Mouse (Mus musculus): Measurements from ENCODE around the gene Cpox. TPM values are rescaled to one million over a fixed set of nuclear protein-coding genes. Genes with fewer than 3 reads are reported as not detected.
"Not testable (repeated sequence)": the region's sequence is repeated elsewhere in the genome, so short reads cannot be mapped to it uniquely, and the experiment has no call there.

Gene Cpox
- polyA plus RNA-seq, 1 experiment from 2014 or later = 17.4 TPM

DNA sequence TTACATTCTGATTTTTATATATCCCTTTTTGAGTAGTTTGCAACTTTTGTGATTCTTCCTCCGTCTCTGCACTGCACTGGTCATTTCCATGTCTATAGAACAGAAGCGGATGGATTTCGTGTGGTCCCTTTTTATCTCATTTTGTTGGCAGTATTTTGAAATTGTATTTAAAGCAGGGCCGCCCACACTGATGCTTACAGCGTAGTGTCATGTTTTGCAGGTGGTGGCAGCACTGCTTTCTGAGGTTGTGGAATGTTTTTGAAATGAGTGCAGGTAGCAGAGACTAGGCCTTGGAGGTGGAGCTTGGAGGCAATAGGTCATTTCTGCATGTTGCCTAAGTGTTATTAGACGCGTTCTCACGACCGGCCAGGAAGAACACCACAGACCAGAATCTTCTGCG, 20.1 kb upstream of the Cpox start:
- ATAC-seq (ENCODE audit: low FRiP score, low read depth) = no peak
- Histone ChIP-seq H3K4me3 (no peak overlapping the region), H3K4me1 (replicated peaks) (no peaks in the 10 kb centered on the region), H3K36me3 (no peaks in the 10 kb centered on the region), H3K27ac (replicated peaks) (no peak overlapping the region), H3K9ac (no peak overlapping the region), H3K27me3 (no peaks in the 10 kb centered on the region), H3K9me3 (no peaks in the 10 kb centered on the region), H3K4me2 (no peak overlapping the region)
- whole genome bisulfite sequencing = 97% methylated on average over 10 of the region's 10 CpGs

- no peak overlapping the region for H3K27ac ChIP-seq (replicated peaks)
- H3K4me3 ChIP-seq = no peak overlapping the region
- H3K9me3 ChIP-seq = no peaks in the 10 kb centered on the region
- H3K4me1 ChIP-seq (replicated peaks) = no peaks in the 10 kb centered on the region
- H3K36me3 ChIP-seq = no peaks in the 10 kb centered on the region
- ATAC-seq (ENCODE audit: low FRiP score, low read depth) = no peak
- H3K27me3 ChIP-seq = no peaks in the 10 kb centered on the region
- no peak overlapping the region for H3K9ac ChIP-seq
- H3K4me2 ChIP-seq = no peak overlapping the region
Measured at GRCm38 (mm10) chr16:58655751-58656150, 14.3 kb upstream of the Cpox start.

GRCm38 (mm10) chr16:58656526-58656925, 13.6 kb upstream of the Cpox start:
- WGBS = 91% methylated on average over 4 of the region's 4 CpGs
- Histone ChIP-seq H3K9me3 (no peaks in the 10 kb centered on the region), H3K27me3 (no peaks in the 10 kb centered on the region), H3K4me1 (replicated peaks) (no peaks in the 10 kb centered on the region), H3K4me2 (no peak overlapping the region), H3K27ac (replicated peaks) (no peak overlapping the region), H3K4me3 (no peak overlapping the region), H3K9ac (no peak overlapping the region), H3K36me3 (no peaks in the 10 kb centered on the region)
- no peak for ATAC-seq (ENCODE audit: low FRiP score, low read depth)

DNA sequence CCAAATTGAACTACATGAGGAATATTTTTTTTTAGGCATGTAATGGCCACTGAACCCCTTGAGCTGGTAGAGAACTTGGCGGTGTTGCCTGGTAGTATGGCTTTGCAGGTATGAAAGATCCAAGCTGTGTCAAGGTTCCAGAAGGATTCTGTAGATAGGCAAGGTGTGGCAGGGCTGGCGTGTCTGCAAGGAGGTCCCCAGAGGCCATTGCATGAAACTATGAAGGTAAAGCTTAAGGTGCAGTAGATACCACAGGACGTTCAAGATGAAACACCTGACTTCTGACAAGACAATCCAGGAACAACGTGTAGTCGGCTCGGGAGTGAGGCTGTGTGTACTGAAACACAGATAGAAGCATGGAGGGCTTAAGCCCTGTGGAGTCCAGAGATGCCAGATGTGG, 11.4 kb upstream of the Cpox start:
- Histone ChIP-seq H3K4me3 (no peak overlapping the region), H3K4me2 (no peak overlapping the region), H3K4me1 (replicated peaks) (no peaks in the 10 kb centered on the region), H3K9me3 (no peaks in the 10 kb centered on the region), H3K27me3 (no peaks in the 10 kb centered on the region), H3K9ac (no peak overlapping the region), H3K27ac (replicated peaks) (no peak overlapping the region), H3K36me3 (no peaks in the 10 kb centered on the region)
- no peak for ATAC-seq (ENCODE audit: low FRiP score, low read depth)
- WGBS = 93% methylated on average over 6 of the region's 6 CpGs

DNA sequence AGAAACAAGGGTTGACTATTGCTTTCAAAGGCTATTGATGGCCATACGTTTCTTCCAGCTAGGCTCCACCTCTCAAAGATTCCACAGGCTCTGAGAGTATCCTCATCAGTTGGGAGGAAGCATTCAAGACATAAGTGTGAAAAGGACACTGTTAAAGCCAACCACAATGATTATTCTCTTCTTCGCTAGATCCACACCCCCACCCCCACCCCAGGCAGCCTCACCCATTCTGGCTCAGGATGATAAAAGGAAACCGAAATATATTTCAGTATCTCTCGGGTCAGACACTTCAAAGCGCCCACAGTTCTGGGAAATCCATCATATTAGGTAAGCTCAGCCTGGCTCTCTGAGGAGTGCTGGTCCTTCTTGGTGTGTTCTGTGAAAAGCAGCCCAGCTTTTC, 8.3 kb upstream of the Cpox start:
- Histone ChIP-seq H3K4me3 (no peak overlapping the region), H3K4me2 (no peak overlapping the region), H3K36me3 (no peaks in the 10 kb centered on the region), H3K9me3 (no peaks in the 10 kb centered on the region), H3K9ac (no peak overlapping the region), H3K27me3 (no peaks in the 10 kb centered on the region), H3K4me1 (replicated peaks) (no peaks in the 10 kb centered on the region), H3K27ac (replicated peaks) (no peak overlapping the region)
- no peak for ATAC-seq (ENCODE audit: low FRiP score, low read depth)
- WGBS = 78% methylated on average over 5 of the region's 5 CpGs

GRCm38 (mm10) chr16:58662287-58662791, 7.8 kb upstream of the Cpox start:
- Histone ChIP-seq H3K9me3 (no peaks in the 10 kb centered on the region), H3K36me3 (no peaks in the 10 kb centered on the region), H3K4me3 (no peak overlapping the region), H3K27me3 (no peaks in the 10 kb centered on the region), H3K4me1 (replicated peaks) (no peaks in the 10 kb centered on the region), H3K9ac (no peak overlapping the region), H3K27ac (replicated peaks) (no peak overlapping the region), H3K4me2 (no peak overlapping the region)
- no peak for ATAC-seq (ENCODE audit: low FRiP score, low read depth)

DNA sequence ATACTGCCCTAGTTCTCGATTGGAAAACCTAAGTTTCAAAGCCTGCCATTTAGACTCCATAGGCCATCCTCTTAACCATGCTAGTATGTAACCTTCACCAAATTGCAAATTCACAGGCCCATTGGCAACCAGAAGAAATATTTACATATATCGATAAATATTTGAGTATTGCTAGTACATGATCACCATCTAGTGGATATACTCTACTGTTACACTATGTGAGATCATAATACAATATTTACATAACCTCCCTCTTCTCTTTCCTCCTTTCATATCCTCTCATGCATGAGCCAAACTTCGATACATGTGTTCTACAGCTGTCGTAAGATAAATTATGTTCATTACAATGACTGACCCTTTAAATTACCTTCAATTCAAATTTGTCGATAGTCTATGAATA, 7.1 kb upstream of the Cpox start:
- ATAC-seq (ENCODE audit: low FRiP score, low read depth) = peak; percentile 77
- H3K27me3 ChIP-seq = no peaks in the 10 kb centered on the region
- H3K4me3 ChIP-seq = no peak overlapping the region
- H3K9me3 ChIP-seq = no peaks in the 10 kb centered on the region
- 68% methylated on average over 5 of the region's 5 CpGs for WGBS
- no peak overlapping the region for H3K4me2 ChIP-seq
- H3K4me1 ChIP-seq (replicated peaks) = no peaks in the 10 kb centered on the region
- H3K9ac ChIP-seq = no peak overlapping the region
- no peaks in the 10 kb centered on the region for H3K36me3 ChIP-seq
- H3K27ac ChIP-seq (replicated peaks) = no peak overlapping the region

GRCm38 (mm10) chr16:58663816-58664215, 6.3 kb upstream of the Cpox start:
- H3K36me3 ChIP-seq = no peaks in the 10 kb centered on the region
- no peak overlapping the region for H3K4me3 ChIP-seq
- H3K27ac ChIP-seq (replicated peaks) = no peak overlapping the region
- 99% methylated on average over 2 of the region's 2 CpGs for WGBS
- no peak for ATAC-seq (ENCODE audit: low FRiP score, low read depth)
- no peaks in the 10 kb centered on the region for H3K4me1 ChIP-seq (replicated peaks)
- H3K9ac ChIP-seq = no peak overlapping the region
- H3K27me3 ChIP-seq = no peaks in the 10 kb centered on the region
- no peaks in the 10 kb centered on the region for H3K9me3 ChIP-seq
- no peak overlapping the region for H3K4me2 ChIP-seq

DNA sequence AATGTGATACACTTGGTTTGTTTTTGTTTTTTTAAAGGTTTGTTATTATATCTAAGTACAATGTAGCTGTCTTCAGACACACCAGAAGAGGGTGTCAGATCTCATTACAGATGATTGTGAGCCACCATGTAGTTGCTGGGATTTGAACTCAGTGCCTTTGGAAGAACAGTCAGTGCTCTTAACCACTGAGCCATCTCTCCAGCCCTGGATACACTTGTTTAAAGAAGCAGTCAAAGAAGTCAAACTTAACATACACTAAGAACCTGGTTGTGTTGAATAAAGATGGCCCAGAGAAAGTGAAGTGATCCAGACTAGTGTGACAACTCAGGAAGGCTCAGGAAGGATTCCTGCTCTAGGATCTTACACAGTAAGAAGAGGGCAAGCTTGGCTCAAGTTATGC, 5.0 kb upstream of the Cpox start:
- not testable (repeated sequence) for H3K27ac ChIP-seq (replicated peaks); H3K9me3 ChIP-seq; H3K36me3 ChIP-seq; H3K27me3 ChIP-seq; H3K4me3 ChIP-seq; H3K9ac ChIP-seq; ATAC-seq (ENCODE audit: low FRiP score, low read depth); H3K4me1 ChIP-seq (replicated peaks); H3K4me2 ChIP-seq

DNA sequence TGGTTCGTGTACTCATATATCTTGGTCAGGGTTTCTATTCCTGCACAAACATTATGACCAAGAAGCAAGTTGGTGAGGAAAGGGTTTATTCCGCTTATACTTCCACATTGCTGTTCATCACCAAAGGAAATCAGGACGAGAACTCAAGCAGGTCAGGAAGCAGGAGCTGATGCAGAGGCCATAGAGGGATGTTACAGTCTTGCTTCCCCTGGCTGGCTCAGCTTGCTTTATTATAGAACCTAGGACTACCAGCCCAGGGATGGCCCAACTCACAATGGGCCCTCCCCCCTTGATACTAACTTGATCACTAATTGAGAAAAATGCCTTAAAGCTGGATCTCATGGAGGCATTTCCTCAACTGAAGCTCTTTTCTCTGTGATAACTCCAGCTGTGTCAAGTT, 3.4 kb upstream of the Cpox start:
- peaks cover 14% of the 10 kb centered on the region for H3K4me1 ChIP-seq (replicated peaks)
- H3K4me3 ChIP-seq, H3K9me3 ChIP-seq: not testable (repeated sequence)

GRCm38 (mm10) chr16:58668586-58668985, 1.5 kb upstream of the Cpox start:
- no peak for ATAC-seq (ENCODE audit: low FRiP score, low read depth)

More for the DNA sequence above, 3.4 kb upstream of the Cpox start:
- not testable (repeated sequence) for ATAC-seq (ENCODE audit: low FRiP score, low read depth); H3K4me2 ChIP-seq; H3K27me3 ChIP-seq; H3K36me3 ChIP-seq; H3K9ac ChIP-seq; H3K27ac ChIP-seq (replicated peaks)
- WGBS = 90% methylated on average over 3 of the region's 3 CpGs

GRCm38 (mm10) chr16:58669264-58669663, 828 bp upstream of the Cpox start:
- H3K4me1 ChIP-seq (replicated peaks) = peaks cover 14% of the 10 kb centered on the region
- WGBS = 60% methylated on average over 5 of the region's 5 CpGs
- peaks cover 8% of the 10 kb centered on the region for H3K36me3 ChIP-seq
- ATAC-seq (ENCODE audit: low FRiP score, low read depth) = no peak
- H3K27me3 ChIP-seq = no peaks in the 10 kb centered on the region
- H3K4me2 ChIP-seq = peak overlapping the region; percentile 85
- H3K9me3 ChIP-seq = no peaks in the 10 kb centered on the region
- peak overlapping the region; percentile 84; the same call in 1 of the 2 replicates for H3K4me3 ChIP-seq
- no peak overlapping the region for H3K9ac ChIP-seq
- no peak overlapping the region for H3K27ac ChIP-seq (replicated peaks)

More at GRCm38 (mm10) chr16:58668586-58668985, 1.5 kb upstream of the Cpox start:
- Histone ChIP-seq H3K27ac (replicated peaks) (no peak overlapping the region), H3K4me3 (no peak overlapping the region), H3K4me2 (no peak overlapping the region), H3K36me3 (peaks cover under 1% of the 10 kb centered on the region; the same call in 1 of the 2 replicates), H3K9ac (no peak overlapping the region), H3K9me3 (no peaks in the 10 kb centered on the region), H3K27me3 (no peaks in the 10 kb centered on the region), H3K4me1 (replicated peaks) (peaks cover 14% of the 10 kb centered on the region)
- 90% methylated on average over 3 of the region's 3 CpGs for WGBS

DNA sequence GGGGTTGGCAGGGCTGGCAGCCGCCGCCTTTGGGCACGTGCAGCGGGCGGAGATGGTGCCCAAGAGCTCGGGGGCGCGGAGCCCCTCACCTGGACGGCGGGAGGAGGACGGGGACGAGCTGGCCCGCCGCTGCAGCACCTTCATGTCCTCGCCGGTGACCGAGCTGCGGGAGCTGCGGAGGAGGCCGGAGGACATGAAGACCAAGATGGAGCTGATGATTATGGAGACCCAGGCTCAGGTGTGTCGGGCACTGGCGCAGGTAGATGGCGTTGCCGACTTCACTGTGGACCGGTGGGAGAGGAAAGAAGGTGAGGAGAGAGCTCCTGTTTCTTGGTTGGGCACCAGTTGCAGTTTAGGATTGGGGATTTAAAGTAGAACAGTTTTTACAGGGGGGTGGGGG, 551 bp downstream of the Cpox start:
- H3K9ac ChIP-seq = peak overlapping the region; percentile 82
- ATAC-seq (ENCODE audit: low FRiP score, low read depth) = peak; percentile 57
- peaks cover 14% of the 10 kb centered on the region for H3K4me1 ChIP-seq (replicated peaks)

More for the DNA sequence above, 551 bp downstream of the Cpox start:
- H3K36me3 ChIP-seq = peaks cover 18% of the 10 kb centered on the region
- H3K27me3 ChIP-seq = no peaks in the 10 kb centered on the region
- peak overlapping the region; percentile 84 for H3K4me3 ChIP-seq
- no peaks in the 10 kb centered on the region for H3K9me3 ChIP-seq
- peak overlapping the region; percentile 85 for H3K4me2 ChIP-seq
- WGBS = 0% methylated on average over 24 of the region's 25 CpGs
- H3K27ac ChIP-seq (replicated peaks) = peak overlapping the region; percentile 89

Measured in hindbrain, embryonic 15.5 days (tissue).